ENCODE assay signal across 10 mouse cellular contexts in the genomic region with DNA sequence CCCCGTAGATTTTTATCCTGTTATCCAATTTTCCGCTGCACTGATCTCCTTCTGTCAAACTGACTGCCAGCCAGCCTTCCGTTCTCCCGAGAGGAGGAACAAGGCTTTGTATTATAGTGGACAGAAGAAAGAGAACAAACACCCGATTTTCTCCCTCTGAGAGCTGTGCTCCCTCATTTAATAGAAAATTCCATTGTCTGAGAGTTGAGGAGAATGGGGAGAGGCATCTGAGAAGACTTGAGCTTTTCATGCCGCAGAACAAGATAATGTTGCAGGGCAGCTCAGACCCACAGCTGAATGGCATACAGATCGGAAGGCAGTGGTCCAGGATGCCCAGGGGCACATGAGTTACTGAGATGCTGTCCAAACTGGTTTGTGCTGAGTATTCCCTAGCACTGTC.
DNase-seq lines count a peak whose midpoint lies in the region; ATAC-seq and TF ChIP-seq lines count a peak whose summit lies in the region.
"Had no signal": no experiment of that assay in that cellular context is flagged by ENCODE, and none has a peak within 500 bp of the region (broad histone marks: within the 10 kb centered on the region; RNA-seq: fewer than 3 reads in every experiment).

No protein-coding gene starts in this region.

- no peaks in the 10 kb centered on the region for H3K36me3 ChIP-seq in hindbrain, embryonic 11.5 days (ENCODE audit: control insufficient read depth, insufficient read depth, low read length)
- no peaks in the 10 kb centered on the region for H3K36me3 ChIP-seq in neural tube, embryonic 13.5 days
- H3K36me3 ChIP-seq in kidney, embryonic 15.5 days, result no peaks in the 10 kb centered on the region

- H3K9me3 ChIP-seq in hindbrain, embryonic 11.5 days (ENCODE audit: control insufficient read depth, low read length), result no peaks in the 10 kb centered on the region
- no peaks in the 10 kb centered on the region for H3K9me3 ChIP-seq in neural tube, embryonic 13.5 days
- H3K9me3 ChIP-seq in kidney, embryonic 15.5 days (replicated peaks), result no peaks in the 10 kb centered on the region

- peak overlapping the region; percentile 9 for H3K4me3 ChIP-seq in cerebellum, adult 2 months (replicated peaks; ENCODE audit: insufficient read depth, low read depth, low read length)
- no peak overlapping the region for H3K4me3 ChIP-seq in hindbrain, embryonic 11.5 days (ENCODE audit: low read depth, low read length)
- H3K4me3 ChIP-seq in neural tube, embryonic 13.5 days, result peak overlapping the region; percentile 24
- H3K4me3 ChIP-seq in kidney, embryonic 15.5 days (replicated peaks), result no peak overlapping the region

- peak; percentile 88 for ATAC-seq in hindbrain, embryonic 11.5 days (ENCODE audit: low FRiP score)
- ATAC-seq in neural tube, embryonic 13.5 days (ENCODE audit: low read depth), result peak; percentile 87
- no peak for ATAC-seq in kidney, embryonic 15.5 days (replicated peaks; ENCODE audit: low FRiP score)

- intact Hi-C loops in left cerebral cortex, postnatal 36 days (cut with DNase I), result no loop called here

- no peak overlapping the region for H3K27ac ChIP-seq in cerebellum, adult 2 months (ENCODE audit: insufficient read depth, low read length)
- peak overlapping the region; percentile 80 for H3K27ac ChIP-seq in hindbrain, embryonic 11.5 days (ENCODE audit: low read depth, low read length)
- peak overlapping the region; percentile 83 for H3K27ac ChIP-seq in neural tube, embryonic 13.5 days (replicated peaks)
- H3K27ac ChIP-seq in kidney, embryonic 15.5 days, result no peak overlapping the region

- DNase-seq in cerebellum, adult 2 months, result peak; percentile 66 to 79
- peak; percentile 53 for DNase-seq in embryo, embryonic 10.5 days (ENCODE audit: low spot score)
- DNase-seq in hindbrain, embryonic 11.5 days (ENCODE audit: low spot score), result peak; percentile 59
- no peak for DNase-seq in left cerebral cortex, postnatal 36 days (ENCODE audit: low spot score in 2 of 2)
- DNase-seq in adrenal gland, postnatal 14 days, result no peak
- DNase-seq: lung, postnatal 36 days; right cerebral cortex, postnatal 14 days; thymus, postnatal 4 days had no signal

- no peak for TF ChIP-seq POLR2A in cerebellum, adult 2 months (IDR thresholded peaks at IDR 0.05; ENCODE audit: borderline replicate concordance, insufficient read depth, low read length)

- H3K4me2 ChIP-seq in hindbrain, embryonic 11.5 days (replicated peaks; ENCODE audit: low read depth, low read length), result peak overlapping the region; percentile 22
- H3K4me2 ChIP-seq in neural tube, embryonic 13.5 days, result peak overlapping the region; percentile 49
- H3K4me2 ChIP-seq in kidney, embryonic 15.5 days, result no peak overlapping the region

- peak overlapping the region; percentile 35 for H3K9ac ChIP-seq in hindbrain, embryonic 11.5 days (ENCODE audit: low read depth, low read length)
- H3K9ac ChIP-seq in neural tube, embryonic 13.5 days, result peak overlapping the region; percentile 58
- H3K9ac ChIP-seq in kidney, embryonic 15.5 days, result no peak overlapping the region

- no peak for TF ChIP-seq CTCF in cerebellum, adult 2 months (IDR thresholded peaks at IDR 0.05; ENCODE audit: borderline replicate concordance, insufficient read depth, low read depth, low read length)

- no peaks in the 10 kb centered on the region; the same call in 1 of the 2 replicates for H3K27me3 ChIP-seq in cerebellum, adult 2 months (ENCODE audit: control insufficient read depth, insufficient read depth, low read length)
- no peaks in the 10 kb centered on the region for H3K27me3 ChIP-seq in hindbrain, embryonic 11.5 days (ENCODE audit: control insufficient read depth, insufficient read depth, low read length)
- H3K27me3 ChIP-seq in neural tube, embryonic 13.5 days, result no peaks in the 10 kb centered on the region
- H3K27me3 ChIP-seq in kidney, embryonic 15.5 days, result no peaks in the 10 kb centered on the region

- 9% methylated on average over 7 of the region's 7 CpGs for WGBS in cerebellum, adult 2 months
- WGBS in hindbrain, embryonic 11.5 days, result 26% methylated on average over 7 of the region's 7 CpGs
- 15% methylated on average over 7 of the region's 7 CpGs for WGBS in neural tube, embryonic 13.5 days
- WGBS in kidney, embryonic 15.5 days, result 68% methylated on average over 7 of the region's 7 CpGs

- peaks cover 3% of the 10 kb centered on the region; the same call in 1 of the 2 replicates for H3K4me1 ChIP-seq in cerebellum, adult 2 months (ENCODE audit: control insufficient read depth, insufficient read depth, low read length)
- H3K4me1 ChIP-seq in hindbrain, embryonic 11.5 days (replicated peaks; ENCODE audit: control insufficient read depth, insufficient read depth, low read length), result no peaks in the 10 kb centered on the region
- peaks cover 8% of the 10 kb centered on the region for H3K4me1 ChIP-seq in neural tube, embryonic 13.5 days (replicated peaks)
- no peaks in the 10 kb centered on the region for H3K4me1 ChIP-seq in kidney, embryonic 15.5 days

Comparison
In these comparisons a context has a peak if more than half of its experiments do, and no peak if none do; other contexts are left out.
1. DNase-seq: peak in cerebellum, adult 2 months (2 of 2), embryo, embryonic 10.5 days (single experiment) and hindbrain, embryonic 11.5 days (single experiment); none in left cerebral cortex, postnatal 36 days (0 of 2) and adrenal gland, postnatal 14 days (single experiment).
2. H3K27ac ChIP-seq: peak in hindbrain, embryonic 11.5 days (single experiment) and neural tube, embryonic 13.5 days (single experiment); none in cerebellum, adult 2 months (single experiment) and kidney, embryonic 15.5 days (single experiment).
3. H3K4me3 ChIP-seq: peak in cerebellum, adult 2 months (single experiment) and neural tube, embryonic 13.5 days (single experiment); none in hindbrain, embryonic 11.5 days (single experiment) and kidney, embryonic 15.5 days (single experiment).